8 mouse cellular contexts compared by ENCODE assay signal in genomic region chr17:45593479-45593878, GRCm38 (mm10). TPM values are rescaled to one million over a fixed set of nuclear protein-coding genes. Genes with fewer than 3 reads are reported as not detected.
DNase-seq lines count a peak whose midpoint lies in the region; ATAC-seq lines count a peak whose summit lies in the region.

No protein-coding gene starts in this region.

- H3K9me3 ChIP-seq in hindbrain, embryonic 11.5 days (ENCODE audit: control insufficient read depth, low read length): no peaks in the 10 kb centered on the region
- no peaks in the 10 kb centered on the region for H3K9me3 ChIP-seq in liver, embryonic 13.5 days (replicated peaks)

- peak; percentile 40 for DNase-seq in kidney, adult 9 months
- no peak for DNase-seq in kidney, adult 18-20 months
- DNase-seq in cerebellum, adult 8-10 months: peak; percentile 37
- DNase-seq in hindbrain, embryonic 11.5 days (ENCODE audit: low spot score): no peak
- DNase-seq in liver, embryonic 13.5 days: peak; percentile 87
- DNase-seq in frontal cortex, postnatal 25 days (ENCODE audit: low spot score in 2 of 2): no peak
- no peak for DNase-seq in lung, postnatal 14 days

- H3K9ac ChIP-seq in hindbrain, embryonic 11.5 days (ENCODE audit: low read depth, low read length): no peak overlapping the region
- peak overlapping the region; percentile 97 for H3K9ac ChIP-seq in liver, embryonic 13.5 days

- WGBS in hindbrain, embryonic 11.5 days: 16% methylated on average over 8 of the region's 8 CpGs
- 9% methylated on average over 8 of the region's 8 CpGs for WGBS in liver, embryonic 13.5 days (ENCODE audit: insufficient replicate concordance)

- H3K36me3 ChIP-seq in hindbrain, embryonic 11.5 days (ENCODE audit: control insufficient read depth, insufficient read depth, low read length): no peaks in the 10 kb centered on the region
- peaks cover 37% of the 10 kb centered on the region for H3K36me3 ChIP-seq in liver, embryonic 13.5 days

- no peak overlapping the region for H3K4me3 ChIP-seq in hindbrain, embryonic 11.5 days (ENCODE audit: low read depth, low read length)
- peak overlapping the region; percentile 92 for H3K4me3 ChIP-seq in liver, embryonic 13.5 days (replicated peaks)

- H3K27me3 ChIP-seq in hindbrain, embryonic 11.5 days (ENCODE audit: control insufficient read depth, insufficient read depth, low read length): peaks cover 4% of the 10 kb centered on the region; the same call in 1 of the 2 replicates
- H3K27me3 ChIP-seq in liver, embryonic 13.5 days: no peaks in the 10 kb centered on the region

- H3K4me2 ChIP-seq in hindbrain, embryonic 11.5 days (replicated peaks; ENCODE audit: low read depth, low read length): peak overlapping the region; percentile 14; the same call in 1 of the 2 replicates
- H3K4me2 ChIP-seq in liver, embryonic 13.5 days: peak overlapping the region; percentile 100

- H3K27ac ChIP-seq in hindbrain, embryonic 11.5 days (ENCODE audit: low read depth, low read length): no peak overlapping the region
- peak overlapping the region; percentile 97 for H3K27ac ChIP-seq in liver, embryonic 13.5 days

- H3K4me1 ChIP-seq in hindbrain, embryonic 11.5 days (replicated peaks; ENCODE audit: control insufficient read depth, insufficient read depth, low read length): peaks cover 12% of the 10 kb centered on the region
- peaks cover 86% of the 10 kb centered on the region for H3K4me1 ChIP-seq in liver, embryonic 13.5 days (replicated peaks)

- no peak for ATAC-seq in hindbrain, embryonic 11.5 days (ENCODE audit: low FRiP score)
- peak; percentile 84 for ATAC-seq in liver, embryonic 13.5 days (ENCODE audit: low read depth)
- no peak for ATAC-seq in inflammation-experienced regulatory T-cells, adult 6 months

RNA-seq across cellular contexts. Expression of gene Slc29a1, which starts 5.9 kb away (rescaled TPM):
- 48.0 and 50.8 TPM in 2 replicates for polyA plus RNA-seq in hindbrain, embryonic 11.5 days (2014; fragmentation: Nextera tagmentation; extraction: Ambion mirVana)
- 215 and 233 TPM in 2 replicates for polyA plus RNA-seq in liver, embryonic 13.5 days (2015; fragmentation: Nextera tagmentation; extraction: Ambion mirVana)
- 100 to 1,000 TPM in 2 of 3 experiments, 10 to 100 TPM in 1; 72.2 to 131 (median 109) TPM for polyA plus RNA-seq in inflammation-experienced regulatory T-cells, adult 6 months (2017; shearing (Covaris generic))

RNA-seq across cellular contexts. Expression of gene Mymx, which starts 8.4 kb away (rescaled TPM):
- 1.1 and 1.8 TPM in 2 replicates for polyA plus RNA-seq in hindbrain, embryonic 11.5 days (2014; fragmentation: Nextera tagmentation; extraction: Ambion mirVana)
- polyA plus RNA-seq in liver, embryonic 13.5 days (2015; fragmentation: Nextera tagmentation; extraction: Ambion mirVana): 0.42 and 0.59 TPM in 2 replicates
- polyA plus RNA-seq in inflammation-experienced regulatory T-cells, adult 6 months (2017; shearing (Covaris generic)): not detected

RNA-seq across cellular contexts. Expression of gene Hsp90ab1, which starts 20.4 kb away (rescaled TPM):
- polyA plus RNA-seq in hindbrain, embryonic 11.5 days (2014; fragmentation: Nextera tagmentation; extraction: Ambion mirVana): 1,644 and 1,674 TPM in 2 replicates
- polyA plus RNA-seq in liver, embryonic 13.5 days (2015; fragmentation: Nextera tagmentation; extraction: Ambion mirVana): 1,012 and 1,064 TPM in 2 replicates
- 1,000 to 10,000 TPM in 1 of 3 experiments, 100 to 1,000 TPM in 2; 939 to 1,028 (median 983) TPM for polyA plus RNA-seq in inflammation-experienced regulatory T-cells, adult 6 months (2017; shearing (Covaris generic))

RNA-seq across cellular contexts. Expression of gene Slc35b2, which starts 29.8 kb away (rescaled TPM):
- 89.9 and 91.5 TPM in 2 replicates for polyA plus RNA-seq in hindbrain, embryonic 11.5 days (2014; fragmentation: Nextera tagmentation; extraction: Ambion mirVana)
- polyA plus RNA-seq in liver, embryonic 13.5 days (2015; fragmentation: Nextera tagmentation; extraction: Ambion mirVana): 58.0 and 58.6 TPM in 2 replicates
- polyA plus RNA-seq in inflammation-experienced regulatory T-cells, adult 6 months (2017; shearing (Covaris generic)): 10 to 100 TPM; 30.2 to 38.1 (median 32.6) TPM

RNA-seq across cellular contexts. Expression of gene Nfkbie, which starts 38.0 kb away (rescaled TPM):
- 5.6 and 9.0 TPM in 2 replicates for polyA plus RNA-seq in hindbrain, embryonic 11.5 days (2014; fragmentation: Nextera tagmentation; extraction: Ambion mirVana)
- polyA plus RNA-seq in liver, embryonic 13.5 days (2015; fragmentation: Nextera tagmentation; extraction: Ambion mirVana): 1.4 and 1.6 TPM in 2 replicates
- 10 to 100 TPM; 35.1 to 44.1 (median 43.1) TPM for polyA plus RNA-seq in inflammation-experienced regulatory T-cells, adult 6 months (2017; shearing (Covaris generic))

Comparison
In these comparisons a context has a peak if more than half of its experiments do, and no peak if none do; other contexts are left out.
1. DNase-seq: peak in kidney, adult 9 months (single experiment), cerebellum, adult 8-10 months (single experiment) and liver, embryonic 13.5 days (single experiment); none in kidney, adult 18-20 months (single experiment), hindbrain, embryonic 11.5 days (single experiment), frontal cortex, postnatal 25 days (0 of 2) and lung, postnatal 14 days (single experiment).